Mouse (Mus musculus) thymus, adult 2 months (tissue): ENCODE measurements around the gene Rap2a.

Experiments used
- CTCF ChIP-seq: fragments of 200-500 bp; IDR thresholded peaks from 2 replicates; pipeline ENCODE4 v1.5.1; 2012; ENCODE audit warnings: mild to moderate bottlenecking, control low read depth, low read length, moderate library complexity, borderline replicate concordance; ENCODE audit not compliant: control insufficient read depth, poor library complexity, insufficient read depth; ENCODE audit errors: extremely low read depth
- POLR2A ChIP-seq: fragments of 200-500 bp; IDR thresholded peaks from 2 replicates; pipeline ENCODE4 v1.6.1; 2012; ENCODE audit warnings: mild to moderate bottlenecking, low read length, control low read depth, moderate library complexity; ENCODE audit not compliant: control insufficient read depth, poor library complexity, insufficient read depth; ENCODE audit errors: extremely low read depth

GRCm38 (mm10) chr14:120523296-120523695 is 45.1 kb downstream of the Rap2a start:
- TF ChIP-seq POLR2A (no peak), CTCF (no peak)
